Mouse (Mus musculus): ENCODE measurements around the gene 1700069L16Rik. TPM values are rescaled to one million over a fixed set of nuclear protein-coding genes. Genes with fewer than 3 reads are reported as not detected.
A peak's percentile ranks its signal among the peaks of the same experiment; 100 is the strongest.

The 1700069L16Rik gene
- polyA plus RNA-seq (2014; fragmentation: Nextera tagmentation; extraction: Ambion mirVana) = not detected in 2 replicates

DNA sequence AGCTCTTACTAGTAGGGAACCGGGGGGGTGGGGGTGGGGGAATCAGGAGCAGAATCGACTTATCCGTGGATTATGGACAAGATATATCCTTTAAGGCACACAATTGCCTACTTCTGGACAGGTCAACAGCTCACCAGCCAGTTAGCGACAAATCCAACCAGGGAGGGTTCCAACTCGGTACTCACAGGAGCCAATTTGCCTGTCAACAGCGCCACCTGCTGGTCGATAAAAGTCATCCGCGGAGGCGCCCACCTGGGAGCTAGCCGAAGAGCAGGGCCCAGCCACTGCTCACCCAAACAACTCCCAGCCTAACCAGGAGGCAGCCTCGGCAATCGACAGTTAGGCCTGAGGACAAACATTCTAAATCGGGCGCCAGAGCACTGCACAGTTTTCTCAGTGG, at the start of gene 1700069L16Rik:
1700069L16Rik (minus strand) TSS at position 327 of the 400 bp plus-strand sequence.
- Histone ChIP-seq H3K4me2 (ENCODE audit: low read length) (no peak within 1 kb of the TSS), H3K27me3 (ENCODE audit: control insufficient read depth, insufficient read depth, low read length) (peaks cover 17% of the 10 kb centered on the region), H3K9ac (ENCODE audit: low read length) (no peak within 1 kb of the TSS), H3K4me1 (ENCODE audit: control insufficient read depth in 2 of 2, insufficient read depth in 2 of 2, low read length in 2 of 2) (no peaks in the 10 kb centered on the region), H3K4me3 (ENCODE audit: control insufficient read depth in 1 of 2, insufficient read depth in 1 of 2, low read depth in 1 of 2, low read length in 2 of 2) (no peak within 1 kb of the TSS), H3K27ac (replicated peaks in 1 of 2; ENCODE audit: control insufficient read depth in 1 of 2, insufficient read depth in 1 of 2, low read depth in 2 of 2, low read length in 2 of 2) (no peak within 1 kb of the TSS), H3K36me3 (ENCODE audit: control insufficient read depth, insufficient read depth, low read length) (no peaks in the 10 kb centered on the region), H3K9me3 (ENCODE audit: control insufficient read depth, low read length) (no peaks in the 10 kb centered on the region; the same call in 1 of the 2 replicates)
- 3% methylated on average over 15 of the region's 15 CpGs for WGBS
- no peak for ATAC-seq (ENCODE audit: insufficient number of reproducible peaks, insufficient read depth, low FRiP score, low read depth)

DNA sequence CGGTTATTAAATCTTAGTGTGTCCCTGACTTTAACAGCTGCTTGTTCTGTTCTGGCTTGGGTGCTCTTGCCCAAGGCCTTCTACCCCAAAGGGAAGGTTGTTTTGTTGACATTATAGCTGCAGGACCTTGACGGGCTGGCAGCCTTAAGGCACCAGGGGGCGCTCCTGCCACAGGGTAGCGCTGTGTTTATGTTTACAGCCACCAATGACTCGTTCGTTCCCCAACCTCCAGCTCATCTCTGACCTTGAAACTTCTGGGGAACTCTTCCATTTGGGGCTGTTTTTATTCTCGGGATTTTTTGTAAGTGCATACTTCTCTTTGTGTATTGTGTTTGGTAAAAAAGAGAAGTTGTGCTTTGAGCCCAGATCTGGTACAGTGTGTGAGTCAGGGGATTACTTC, 49.1 kb upstream of the 1700069L16Rik start:
- Histone ChIP-seq H3K9ac (ENCODE audit: low read length) (peak overlapping the region; percentile 83; the same call in 1 of the 2 replicates), H3K4me3 (ENCODE audit: control insufficient read depth in 1 of 2, insufficient read depth in 1 of 2, low read depth in 1 of 2, low read length in 2 of 2) (peak overlapping the region; percentile 66 to 96), H3K27me3 (ENCODE audit: control insufficient read depth, insufficient read depth, low read length) (no peaks in the 10 kb centered on the region), H3K36me3 (ENCODE audit: control insufficient read depth, insufficient read depth, low read length) (peaks cover 46% of the 10 kb centered on the region), H3K4me2 (ENCODE audit: low read length) (peak overlapping the region; percentile 95), H3K9me3 (ENCODE audit: control insufficient read depth, low read length) (no peaks in the 10 kb centered on the region), H3K27ac (replicated peaks in 1 of 2; ENCODE audit: control insufficient read depth in 1 of 2, insufficient read depth in 1 of 2, low read depth in 2 of 2, low read length in 2 of 2) (no peak overlapping the region; a peak in 1 of 4 replicates), H3K4me1 (ENCODE audit: control insufficient read depth in 2 of 2, insufficient read depth in 2 of 2, low read length in 2 of 2) (peaks cover 6 to 21% of the 10 kb centered on the region in 2 experiments)
- no peak for ATAC-seq (ENCODE audit: insufficient number of reproducible peaks, insufficient read depth, low FRiP score, low read depth)
- WGBS = under 1% methylated on average over 7 of the region's 7 CpGs

DNA sequence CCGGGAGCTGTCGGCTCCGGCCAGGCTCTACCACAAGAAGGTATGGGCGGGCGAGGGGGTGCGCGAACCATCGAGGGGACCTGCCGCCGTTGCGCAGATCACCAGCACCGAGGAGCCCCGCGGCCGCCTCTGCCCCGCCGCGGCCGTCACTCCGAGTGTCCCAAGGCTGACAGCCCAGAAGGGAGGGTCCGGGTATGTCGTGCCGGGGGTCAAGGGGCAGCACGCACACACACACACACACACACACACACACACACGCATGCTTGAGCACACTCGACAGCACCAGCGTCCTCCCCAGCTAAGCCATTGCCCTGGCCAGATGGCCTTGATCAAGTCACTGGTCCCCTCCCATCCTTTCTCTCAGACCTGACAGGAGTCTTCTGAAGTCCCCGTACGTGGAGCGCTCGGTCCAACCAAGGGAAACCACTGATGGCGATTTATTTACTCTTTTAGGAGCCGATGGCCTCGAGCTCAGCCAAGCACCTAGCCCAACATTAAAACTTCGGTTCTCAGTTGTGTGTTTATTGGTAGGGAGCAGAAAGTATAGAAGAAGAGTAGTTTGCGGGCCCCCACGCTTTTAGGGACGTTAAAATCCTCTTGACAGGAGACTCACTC, 48.4 kb upstream of the 1700069L16Rik start:
- H3K36me3 ChIP-seq (ENCODE audit: control insufficient read depth, insufficient read depth, low read length) = peaks cover 46% of the 10 kb centered on the region

DNA sequence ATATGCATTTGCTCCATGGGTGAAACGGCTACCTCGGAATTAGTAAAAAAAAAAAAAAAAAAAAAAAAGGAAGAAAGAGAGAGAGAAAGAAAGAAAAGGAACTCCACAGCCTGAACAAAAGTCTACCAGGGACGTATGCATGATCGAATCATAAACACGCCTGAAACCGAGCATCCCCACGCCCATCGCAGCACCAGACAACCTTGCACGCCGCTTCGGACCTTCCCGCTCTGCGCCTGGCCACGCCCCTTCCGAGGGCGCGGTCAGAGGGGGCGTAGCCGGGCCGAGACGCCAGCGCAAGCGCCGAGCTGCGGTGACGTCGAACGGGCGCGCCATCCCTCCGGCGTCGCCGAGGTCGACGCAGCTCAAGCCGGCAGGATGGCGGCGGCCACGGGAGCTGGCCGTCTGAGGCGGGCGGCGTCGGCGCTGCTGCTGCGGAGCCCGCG, 47.9 kb upstream of the 1700069L16Rik start, which contains the start of the genes Sart3 and Iscu:
Sart3 (minus strand) TSS at position 61 of the 446 bp plus-strand sequence.
Iscu (plus strand) TSS at position 299 of the 446 bp plus-strand sequence.
- Histone ChIP-seq H3K9me3 (ENCODE audit: control insufficient read depth, low read length) (no peaks in the 10 kb centered on the region), H3K36me3 (ENCODE audit: control insufficient read depth, insufficient read depth, low read length) (peaks cover 52% of the 10 kb centered on the region), H3K4me1 (ENCODE audit: control insufficient read depth in 2 of 2, insufficient read depth in 2 of 2, low read length in 2 of 2) (peaks cover 6 to 21% of the 10 kb centered on the region in 2 experiments), H3K4me2 (ENCODE audit: low read length) (peak within 1 kb of the TSS; percentile 95), H3K27ac (replicated peaks in 1 of 2; ENCODE audit: control insufficient read depth in 1 of 2, insufficient read depth in 1 of 2, low read depth in 2 of 2, low read length in 2 of 2) (peak within 1 kb of the TSS; percentile 96 to 98), H3K27me3 (ENCODE audit: control insufficient read depth, insufficient read depth, low read length) (no peaks in the 10 kb centered on the region), H3K9ac (ENCODE audit: low read length) (peak within 1 kb of the TSS; percentile 93), H3K4me3 (ENCODE audit: control insufficient read depth in 1 of 2, insufficient read depth in 1 of 2, low read depth in 1 of 2, low read length in 2 of 2) (peak within 1 kb of the TSS; percentile 66 to 96)
- WGBS = under 1% methylated on average over 49 of the region's 49 CpGs
- peak; percentile 86 for ATAC-seq (ENCODE audit: insufficient number of reproducible peaks, insufficient read depth, low FRiP score, low read depth)

More for the DNA sequence above, 48.4 kb upstream of the 1700069L16Rik start:
- Histone ChIP-seq H3K4me3 (ENCODE audit: control insufficient read depth in 1 of 2, insufficient read depth in 1 of 2, low read depth in 1 of 2, low read length in 2 of 2) (peak overlapping the region; percentile 66 to 96), H3K27me3 (ENCODE audit: control insufficient read depth, insufficient read depth, low read length) (no peaks in the 10 kb centered on the region), H3K9ac (ENCODE audit: low read length) (peak overlapping the region; percentile 83), H3K4me2 (ENCODE audit: low read length) (peak overlapping the region; percentile 95), H3K4me1 (ENCODE audit: control insufficient read depth in 2 of 2, insufficient read depth in 2 of 2, low read length in 2 of 2) (peaks cover 6 to 21% of the 10 kb centered on the region in 2 experiments), H3K9me3 (ENCODE audit: control insufficient read depth, low read length) (no peaks in the 10 kb centered on the region), H3K27ac (replicated peaks in 1 of 2; ENCODE audit: control insufficient read depth in 1 of 2, insufficient read depth in 1 of 2, low read depth in 2 of 2, low read length in 2 of 2) (peak overlapping the region in 1 of 2 experiments; percentile 98; a peak in 2 of 4 replicates)
- WGBS = under 1% methylated on average over 35 of the region's 38 CpGs
- peak; percentile 23; the same call in 1 of the 2 replicates for ATAC-seq (ENCODE audit: insufficient number of reproducible peaks, insufficient read depth, low FRiP score, low read depth)

DNA sequence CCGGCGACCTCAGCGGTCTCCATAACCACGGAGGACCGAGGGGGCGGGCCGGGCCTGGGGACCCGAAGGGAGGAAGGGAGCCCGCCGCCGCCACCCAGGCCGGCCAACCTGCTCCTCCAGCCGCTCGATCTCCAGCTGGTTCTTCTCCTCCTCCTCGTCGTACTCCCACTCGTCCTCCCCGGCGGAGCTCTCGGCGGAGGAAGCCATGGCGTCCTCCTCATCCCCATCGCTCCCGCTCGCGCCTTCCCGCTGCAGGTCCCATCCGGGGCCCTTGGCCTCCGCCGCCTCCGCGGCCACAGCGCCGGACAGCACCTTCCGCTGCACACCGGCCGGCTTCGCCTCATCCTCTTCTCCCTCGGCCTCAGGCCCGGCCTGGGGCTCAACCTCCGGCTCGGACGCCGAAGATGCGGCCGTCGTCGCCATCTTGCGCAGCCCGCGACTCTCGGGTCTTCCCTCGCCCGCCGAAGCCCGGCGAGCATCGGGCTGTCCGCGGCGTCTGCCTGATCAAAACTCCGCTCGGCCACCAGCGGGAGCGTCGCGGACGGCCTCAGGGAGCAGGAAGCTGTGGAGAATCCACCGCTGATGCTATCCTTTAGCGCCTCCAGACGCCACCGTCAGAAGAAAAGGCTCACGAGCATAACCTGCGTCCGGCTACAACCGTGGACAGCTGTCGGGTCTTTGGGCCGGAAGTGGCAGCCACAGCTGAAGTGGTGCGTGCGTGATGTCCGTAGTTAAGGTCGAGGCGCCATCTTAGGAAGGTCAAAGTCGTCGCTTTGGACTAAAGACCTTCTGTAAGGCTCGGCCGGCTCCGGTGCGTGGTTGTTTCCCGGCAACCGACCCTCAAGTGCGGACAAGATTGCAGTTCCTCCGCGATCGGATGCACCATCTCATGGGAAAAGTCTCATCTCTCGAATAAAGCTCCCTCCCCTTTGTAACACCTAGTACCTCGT, 46.9 kb upstream of the 1700069L16Rik start:
- peak; percentile 75 for ATAC-seq (ENCODE audit: insufficient number of reproducible peaks, insufficient read depth, low FRiP score, low read depth)
- Histone ChIP-seq H3K9me3 (ENCODE audit: control insufficient read depth, low read length) (no peaks in the 10 kb centered on the region), H3K4me2 (ENCODE audit: low read length) (peak overlapping the region; percentile 95), H3K27me3 (ENCODE audit: control insufficient read depth, insufficient read depth, low read length) (no peaks in the 10 kb centered on the region), H3K9ac (ENCODE audit: low read length) (peak overlapping the region; percentile 93), H3K27ac (replicated peaks in 1 of 2; ENCODE audit: control insufficient read depth in 1 of 2, insufficient read depth in 1 of 2, low read depth in 2 of 2, low read length in 2 of 2) (peak overlapping the region; percentile 96 to 98), H3K36me3 (ENCODE audit: control insufficient read depth, insufficient read depth, low read length) (peaks cover 52% of the 10 kb centered on the region), H3K4me1 (ENCODE audit: control insufficient read depth in 2 of 2, insufficient read depth in 2 of 2, low read length in 2 of 2) (peaks cover 6 to 21% of the 10 kb centered on the region in 2 experiments), H3K4me3 (ENCODE audit: control insufficient read depth in 1 of 2, insufficient read depth in 1 of 2, low read depth in 1 of 2, low read length in 2 of 2) (peak overlapping the region; percentile 66 to 96)
- WGBS = under 1% methylated on average over 83 of the region's 97 CpGs

DNA sequence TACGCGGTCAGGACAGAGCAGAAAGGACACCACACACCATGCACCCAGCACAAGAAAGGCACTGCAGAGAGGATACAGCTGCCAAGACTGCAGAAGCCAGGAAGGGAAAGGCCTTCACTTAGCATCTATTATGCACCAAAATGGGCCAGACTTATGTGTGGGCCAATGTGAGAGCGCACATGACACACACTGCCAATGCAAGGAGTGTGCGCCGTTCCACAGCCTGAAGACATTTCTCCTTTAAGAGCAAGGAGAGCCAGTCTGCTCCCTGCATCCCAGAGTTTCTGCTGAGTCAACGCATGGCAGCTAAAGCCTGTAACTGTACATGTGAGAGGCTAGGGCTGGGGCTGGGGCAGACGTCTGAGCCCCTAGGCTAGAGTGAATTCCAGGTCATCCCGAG, 44.2 kb upstream of the 1700069L16Rik start:
- Histone ChIP-seq H3K27me3 (ENCODE audit: control insufficient read depth, insufficient read depth, low read length) (no peaks in the 10 kb centered on the region), H3K4me1 (ENCODE audit: control insufficient read depth in 2 of 2, insufficient read depth in 2 of 2, low read length in 2 of 2) (peaks cover 6 to 25% of the 10 kb centered on the region in 2 experiments), H3K9ac (ENCODE audit: low read length) (no peak overlapping the region), H3K9me3 (ENCODE audit: control insufficient read depth, low read length) (no peaks in the 10 kb centered on the region), H3K4me3 (ENCODE audit: control insufficient read depth in 1 of 2, insufficient read depth in 1 of 2, low read depth in 1 of 2, low read length in 2 of 2) (no peak overlapping the region), H3K4me2 (ENCODE audit: low read length) (no peak overlapping the region), H3K27ac (replicated peaks in 1 of 2; ENCODE audit: control insufficient read depth in 1 of 2, insufficient read depth in 1 of 2, low read depth in 2 of 2, low read length in 2 of 2) (no peak overlapping the region), H3K36me3 (ENCODE audit: control insufficient read depth, insufficient read depth, low read length) (peaks cover 40% of the 10 kb centered on the region)
- WGBS = 91% methylated on average over 8 of the region's 8 CpGs
- ATAC-seq (ENCODE audit: insufficient number of reproducible peaks, insufficient read depth, low FRiP score, low read depth) = no peak
